Mouse (Mus musculus): ENCODE measurements around the gene Tnpo1. TPM values are rescaled to one million over a fixed set of nuclear protein-coding genes. Genes with fewer than 3 reads are reported as not detected.
"Not testable (repeated sequence)": the region's sequence is repeated elsewhere in the genome, so short reads cannot be mapped to it uniquely, and the experiment has no call there.

The Tnpo1 gene
- polyA plus RNA-seq, 1 experiment from 2014 or later: 40.3 TPM

DNA sequence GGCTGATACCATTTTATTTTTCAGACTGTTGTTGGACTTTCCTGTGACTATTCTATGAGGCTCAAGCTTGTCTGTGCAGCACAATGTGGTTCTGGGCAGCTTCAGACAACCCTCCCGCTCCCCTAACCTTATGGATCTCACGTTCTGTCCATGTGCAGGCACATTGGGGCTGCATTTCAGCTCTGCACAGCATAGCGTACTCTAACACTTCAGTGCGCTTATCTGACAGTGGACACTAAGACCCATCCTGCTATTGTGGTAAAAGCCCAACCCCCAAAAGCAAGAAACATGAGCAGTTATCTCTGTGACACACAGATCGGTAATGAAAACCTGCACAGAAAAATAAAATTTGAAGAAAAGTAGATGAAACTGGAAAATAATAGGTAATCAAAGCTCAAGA lies 90.4 kb downstream of the Tnpo1 start:
- WGBS: 87% methylated on average over 5 of the region's 5 CpGs
- Histone ChIP-seq H3K4me1 (ENCODE audit: control insufficient read depth, insufficient read depth, low read length) (no peaks in the 10 kb centered on the region), H3K27me3 (replicated peaks; ENCODE audit: control insufficient read depth, insufficient read depth, low read length) (no peaks in the 10 kb centered on the region), H3K4me3 (ENCODE audit: low read depth, low read length) (no peak overlapping the region), H3K36me3 (ENCODE audit: control insufficient read depth, insufficient read depth, low read length) (peaks cover 31% of the 10 kb centered on the region), H3K4me2 (ENCODE audit: low read depth, low read length) (no peak overlapping the region), H3K27ac (replicated peaks; ENCODE audit: low read depth, low read length) (no peak overlapping the region), H3K9me3 (ENCODE audit: control insufficient read depth, low read length) (no peaks in the 10 kb centered on the region), H3K9ac (ENCODE audit: low read depth, low read length) (no peak overlapping the region)
- DNase-seq (ENCODE audit: low spot score) (no peak), ATAC-seq (ENCODE audit: low read depth) (no peak)

- no peak for ATAC-seq (ENCODE audit: low read depth)
- Histone ChIP-seq H3K27me3 (replicated peaks; ENCODE audit: control insufficient read depth, insufficient read depth, low read length) (no peaks in the 10 kb centered on the region), H3K27ac (replicated peaks; ENCODE audit: low read depth, low read length) (no peak overlapping the region), H3K4me2 (ENCODE audit: low read depth, low read length) (no peak overlapping the region), H3K9me3 (ENCODE audit: control insufficient read depth, low read length) (no peaks in the 10 kb centered on the region), H3K36me3 (ENCODE audit: control insufficient read depth, insufficient read depth, low read length) (peaks cover 25% of the 10 kb centered on the region), H3K9ac (ENCODE audit: low read depth, low read length) (no peak overlapping the region), H3K4me3 (ENCODE audit: low read depth, low read length) (no peak overlapping the region), H3K4me1 (ENCODE audit: control insufficient read depth, insufficient read depth, low read length) (no peaks in the 10 kb centered on the region)
- WGBS: 79% methylated on average over 3 of the region's 3 CpGs
- no peak for DNase-seq (ENCODE audit: low spot score)
These were observed 91.5 kb downstream of the Tnpo1 start for GRCm38 (mm10) chr13:98834723-98835122.

DNA sequence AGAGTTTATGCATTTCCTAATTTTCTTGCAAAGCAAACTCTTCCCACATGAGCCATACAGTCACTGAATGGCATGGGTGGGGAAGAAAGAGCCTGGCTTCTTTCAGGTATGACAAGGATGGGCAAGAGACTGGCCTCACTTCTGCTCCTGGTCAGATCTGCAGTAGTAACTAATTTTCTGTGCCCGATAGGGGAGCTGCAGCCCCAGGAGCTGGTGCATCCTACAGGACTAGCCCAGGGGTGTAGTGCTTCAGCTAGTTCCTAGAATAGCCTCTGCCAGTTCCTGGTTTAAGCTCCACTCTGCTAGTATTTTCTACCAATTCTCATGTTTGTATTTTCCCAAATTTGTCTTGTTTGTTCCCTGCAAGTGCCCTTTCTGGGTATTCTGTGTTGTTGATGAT lies 92.0 kb downstream of the Tnpo1 start:
- Histone ChIP-seq H3K27me3 (replicated peaks; ENCODE audit: control insufficient read depth, insufficient read depth, low read length) (no peaks in the 10 kb centered on the region), H3K4me1 (ENCODE audit: control insufficient read depth, insufficient read depth, low read length) (no peaks in the 10 kb centered on the region), H3K27ac (replicated peaks; ENCODE audit: low read depth, low read length) (no peak overlapping the region), H3K9ac (ENCODE audit: low read depth, low read length) (no peak overlapping the region), H3K4me2 (ENCODE audit: low read depth, low read length) (no peak overlapping the region), H3K9me3 (ENCODE audit: control insufficient read depth, low read length) (no peaks in the 10 kb centered on the region), H3K4me3 (ENCODE audit: low read depth, low read length) (no peak overlapping the region), H3K36me3 (ENCODE audit: control insufficient read depth, insufficient read depth, low read length) (peaks cover 22% of the 10 kb centered on the region)
- DNase-seq (ENCODE audit: low spot score) (no peak), ATAC-seq (ENCODE audit: low read depth) (no peak)
- 88% methylated on average over 1 of the region's 1 CpGs for WGBS

- 78% methylated on average over 10 of the region's 10 CpGs for WGBS
- DNase-seq (ENCODE audit: low spot score): no peak
- no peak for ATAC-seq (ENCODE audit: low read depth)
- Histone ChIP-seq H3K9me3 (ENCODE audit: control insufficient read depth, low read length) (no peaks in the 10 kb centered on the region), H3K9ac (ENCODE audit: low read depth, low read length) (no peak overlapping the region), H3K27me3 (replicated peaks; ENCODE audit: control insufficient read depth, insufficient read depth, low read length) (no peaks in the 10 kb centered on the region), H3K4me1 (ENCODE audit: control insufficient read depth, insufficient read depth, low read length) (no peaks in the 10 kb centered on the region), H3K4me2 (ENCODE audit: low read depth, low read length) (no peak overlapping the region), H3K36me3 (ENCODE audit: control insufficient read depth, insufficient read depth, low read length) (peaks cover 12% of the 10 kb centered on the region; the same call in 1 of the 2 replicates), H3K27ac (replicated peaks; ENCODE audit: low read depth, low read length) (no peak overlapping the region), H3K4me3 (ENCODE audit: low read depth, low read length) (no peak overlapping the region)
These were observed 93.4 kb downstream of the Tnpo1 start for GRCm38 (mm10) chr13:98832451-98833450.

- not testable (repeated sequence) for H3K27me3 ChIP-seq (replicated peaks; ENCODE audit: control insufficient read depth, insufficient read depth, low read length); H3K27ac ChIP-seq (replicated peaks; ENCODE audit: low read depth, low read length); H3K9ac ChIP-seq (ENCODE audit: low read depth, low read length); ATAC-seq (ENCODE audit: low read depth); H3K4me1 ChIP-seq (ENCODE audit: control insufficient read depth, insufficient read depth, low read length); H3K9me3 ChIP-seq (ENCODE audit: control insufficient read depth, low read length); H3K4me3 ChIP-seq (ENCODE audit: low read depth, low read length); H3K4me2 ChIP-seq (ENCODE audit: low read depth, low read length); H3K36me3 ChIP-seq (ENCODE audit: control insufficient read depth, insufficient read depth, low read length); DNase-seq (ENCODE audit: low spot score)
- WGBS: 97% methylated on average over 6 of the region's 6 CpGs
These were observed 97.2 kb downstream of the Tnpo1 start for GRCm38 (mm10) chr13:98829026-98829425.

GRCm38 (mm10) chr13:98825574-98825973 lies 100.6 kb downstream of the Tnpo1 start:
- Histone ChIP-seq H3K27me3 (replicated peaks; ENCODE audit: control insufficient read depth, insufficient read depth, low read length) (no peaks in the 10 kb centered on the region), H3K9me3 (ENCODE audit: control insufficient read depth, low read length) (no peaks in the 10 kb centered on the region), H3K4me3 (ENCODE audit: low read depth, low read length) (no peak overlapping the region), H3K9ac (ENCODE audit: low read depth, low read length) (no peak overlapping the region), H3K4me2 (ENCODE audit: low read depth, low read length) (no peak overlapping the region), H3K27ac (replicated peaks; ENCODE audit: low read depth, low read length) (no peak overlapping the region), H3K4me1 (ENCODE audit: control insufficient read depth, insufficient read depth, low read length) (no peaks in the 10 kb centered on the region), H3K36me3 (ENCODE audit: control insufficient read depth, insufficient read depth, low read length) (no peaks in the 10 kb centered on the region)
- DNase-seq (ENCODE audit: low spot score): no peak
- WGBS: 77% methylated on average over 4 of the region's 4 CpGs
- no peak for ATAC-seq (ENCODE audit: low read depth)

- H3K36me3 ChIP-seq (ENCODE audit: control insufficient read depth, insufficient read depth, low read length): no peaks in the 10 kb centered on the region
- H3K27me3 ChIP-seq (replicated peaks; ENCODE audit: control insufficient read depth, insufficient read depth, low read length): no peaks in the 10 kb centered on the region
- DNase-seq (ENCODE audit: low spot score) (no peak), ATAC-seq (ENCODE audit: low read depth) (no peak)
- H3K9me3 ChIP-seq (ENCODE audit: control insufficient read depth, low read length): no peaks in the 10 kb centered on the region
- H3K9ac ChIP-seq (ENCODE audit: low read depth, low read length): no peak overlapping the region
- WGBS: 68% methylated on average over 2 of the region's 2 CpGs
- no peak overlapping the region for H3K4me2 ChIP-seq (ENCODE audit: low read depth, low read length)
- H3K27ac ChIP-seq (replicated peaks; ENCODE audit: low read depth, low read length): no peak overlapping the region
- no peak overlapping the region for H3K4me3 ChIP-seq (ENCODE audit: low read depth, low read length)
- no peaks in the 10 kb centered on the region for H3K4me1 ChIP-seq (ENCODE audit: control insufficient read depth, insufficient read depth, low read length)
These were observed 107.1 kb downstream of the Tnpo1 start for GRCm38 (mm10) chr13:98819094-98819493.

GRCm38 (mm10) chr13:98818205-98818604 lies 108.0 kb downstream of the Tnpo1 start:
- DNase-seq (ENCODE audit: low spot score): no peak
- no peak for ATAC-seq (ENCODE audit: low read depth)
- Histone ChIP-seq H3K4me2 (ENCODE audit: low read depth, low read length) (no peak overlapping the region), H3K4me3 (ENCODE audit: low read depth, low read length) (no peak overlapping the region), H3K4me1 (ENCODE audit: control insufficient read depth, insufficient read depth, low read length) (peaks cover 8% of the 10 kb centered on the region), H3K27ac (replicated peaks; ENCODE audit: low read depth, low read length) (no peak overlapping the region), H3K9ac (ENCODE audit: low read depth, low read length) (no peak overlapping the region), H3K9me3 (ENCODE audit: control insufficient read depth, low read length) (no peaks in the 10 kb centered on the region), H3K27me3 (replicated peaks; ENCODE audit: control insufficient read depth, insufficient read depth, low read length) (no peaks in the 10 kb centered on the region), H3K36me3 (ENCODE audit: control insufficient read depth, insufficient read depth, low read length) (no peaks in the 10 kb centered on the region)
- 68% methylated on average over 4 of the region's 4 CpGs for WGBS

- Histone ChIP-seq H3K4me3 (ENCODE audit: low read depth, low read length) (no peak overlapping the region), H3K27ac (replicated peaks; ENCODE audit: low read depth, low read length) (no peak overlapping the region), H3K4me2 (ENCODE audit: low read depth, low read length) (no peak overlapping the region), H3K4me1 (ENCODE audit: control insufficient read depth, insufficient read depth, low read length) (peaks cover 9% of the 10 kb centered on the region), H3K36me3 (ENCODE audit: control insufficient read depth, insufficient read depth, low read length) (no peaks in the 10 kb centered on the region), H3K9ac (ENCODE audit: low read depth, low read length) (no peak overlapping the region), H3K27me3 (replicated peaks; ENCODE audit: control insufficient read depth, insufficient read depth, low read length) (no peaks in the 10 kb centered on the region), H3K9me3 (ENCODE audit: control insufficient read depth, low read length) (no peaks in the 10 kb centered on the region)
- DNase-seq (ENCODE audit: low spot score): no peak
- WGBS: 66% methylated on average over 4 of the region's 4 CpGs
- ATAC-seq (ENCODE audit: low read depth): no peak
These were observed 108.4 kb downstream of the Tnpo1 start for GRCm38 (mm10) chr13:98817766-98818165.

All from embryonic facial prominence, embryonic 14.5 days (tissue).